Mouse (Mus musculus) heart, postnatal 36 days (tissue): Measurements from ENCODE around the gene Rgn. TPM values are rescaled to one million over a fixed set of nuclear protein-coding genes. Genes with fewer than 3 reads are reported as not detected.

ENCODE experiments used
- DNase-seq, 2 experiments: peaks; one replicate each; pipeline ENCODE4 v3.0.0; 2021 to 2022
- intact Hi-C: fragments of 180-260 bp; cut with DNase I; formaldehyde crosslinking; loops from one replicate; pipeline ENCODE4 v1.15.1; 2025
- total RNA-seq, 2 experiments: library from RNA; stranded (reverse); gene quantifications; 2 replicates each; pipeline ENCODE4 v1.2.3; 2021

The Rgn gene
- under 1 TPM; 0.31 to 0.38 TPM for total RNA-seq

DNA sequence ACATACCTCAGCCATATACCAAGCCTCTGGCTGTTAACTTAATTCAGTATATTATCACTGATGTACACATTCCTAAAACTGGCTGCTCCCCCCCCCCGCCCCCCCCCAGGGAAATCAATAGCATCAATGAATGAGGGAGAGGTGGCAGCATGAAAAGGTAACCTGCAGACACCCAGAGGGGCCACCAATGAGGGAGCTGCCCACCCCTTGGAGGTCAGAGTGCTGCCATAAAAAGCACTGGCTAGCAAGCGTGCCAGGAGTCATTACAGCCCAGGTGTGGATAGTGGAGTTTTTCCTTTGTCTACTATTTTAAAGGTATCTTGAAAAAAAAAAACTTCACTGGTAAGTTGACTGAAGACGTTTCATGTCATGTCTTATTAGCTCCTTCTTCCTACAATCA is at the start of gene Rgn:
Rgn (plus strand) TSS at position 256 of the 400 bp plus-strand sequence.
- DNase-seq: no peak
- intact Hi-C loops: no loop called here

DNA sequence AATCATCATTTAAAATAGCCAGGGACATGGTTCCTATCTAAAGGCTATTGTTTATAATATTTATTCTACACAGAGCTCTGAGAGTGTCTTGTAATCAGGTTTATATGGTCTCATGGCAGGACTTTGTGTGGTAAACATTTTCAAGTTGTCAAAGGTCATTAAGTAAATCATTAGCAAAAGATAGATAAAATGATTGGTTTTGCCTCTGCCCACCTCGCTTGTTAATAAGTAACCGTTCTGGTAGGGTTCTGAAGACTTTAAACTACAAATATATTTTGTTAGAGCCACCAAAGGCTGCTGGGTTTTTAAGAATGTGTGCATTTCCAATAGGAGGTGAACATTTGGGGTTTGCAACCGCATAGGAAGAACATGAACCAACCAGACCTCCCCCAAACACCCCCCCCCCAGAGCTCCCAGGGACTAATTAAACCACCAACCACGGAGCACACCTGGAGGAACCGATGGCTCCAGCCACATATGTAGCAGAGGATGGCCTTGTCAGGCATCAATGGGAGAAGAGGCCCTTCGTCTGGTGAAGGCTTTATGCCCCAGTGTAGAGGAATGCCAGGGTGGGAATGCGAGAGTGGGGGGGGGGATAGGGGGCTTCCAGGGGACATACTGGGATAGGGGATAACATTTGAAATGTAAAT is 29.2 kb upstream of the Rgn start:
- intact Hi-C loops: no loop called here
- DNase-seq: no peak

DNA sequence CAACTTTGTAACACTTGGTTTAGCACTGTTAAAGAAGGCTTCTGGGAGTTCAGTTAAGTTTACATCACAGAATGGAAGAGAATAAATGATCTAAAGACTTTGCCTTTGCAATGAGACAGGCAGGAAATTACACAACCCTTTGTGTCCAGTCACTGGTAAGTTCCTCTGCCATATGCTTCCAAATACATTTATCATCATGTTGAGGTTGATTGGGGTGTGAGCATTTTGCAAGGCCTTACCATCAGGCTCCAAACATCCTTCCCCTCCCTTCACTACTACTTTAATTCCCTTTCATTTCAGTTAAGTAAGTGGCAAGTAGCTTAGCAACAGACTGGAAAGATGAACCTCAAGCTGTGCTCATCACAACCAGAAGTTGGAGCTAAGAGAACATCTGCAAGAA is 28.0 kb upstream of the Rgn start:
- DNase-seq: no peak
- intact Hi-C loops: no loop called here

DNA sequence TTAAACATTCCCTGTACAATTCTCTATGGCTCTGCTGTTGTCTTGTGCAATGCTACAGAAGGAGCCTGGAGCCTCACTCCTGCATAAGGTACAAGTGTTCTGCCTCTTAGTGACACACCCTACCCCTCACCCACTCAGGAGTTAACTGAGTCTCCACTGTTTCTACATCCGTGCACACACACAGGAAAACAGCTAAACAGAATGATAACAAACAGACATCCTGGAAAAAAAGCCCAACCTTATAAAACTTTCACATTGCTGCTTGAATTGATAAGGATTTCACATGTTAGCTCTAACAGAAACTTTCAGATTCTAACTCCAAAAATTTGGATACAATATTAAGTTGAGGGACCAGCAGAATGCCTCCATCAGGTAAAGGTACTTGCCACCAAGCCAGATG is 17.0 kb upstream of the Rgn start:
- DNase-seq: no peak
- intact Hi-C loops: no loop called here

DNA sequence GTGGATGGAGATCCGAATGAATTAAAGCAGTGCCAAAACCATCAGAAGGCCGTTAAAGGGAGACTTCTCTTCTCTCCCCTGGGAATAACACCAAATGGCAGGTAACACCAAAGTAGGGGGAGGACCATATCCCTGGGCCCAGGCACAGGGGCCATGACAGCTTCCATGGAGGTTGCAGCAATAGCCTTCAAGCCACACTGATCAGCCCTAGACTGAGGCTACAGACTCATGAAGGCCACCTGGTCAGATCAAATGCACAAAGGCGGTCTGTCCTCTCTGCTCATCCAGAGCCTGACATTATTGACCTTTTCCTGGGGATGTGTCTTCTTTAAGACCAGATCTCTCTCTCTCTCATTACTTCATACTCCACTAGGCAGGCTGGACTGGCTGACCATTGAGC is 5.7 kb upstream of the Rgn start:
- intact Hi-C loops: no loop called here

DNA sequence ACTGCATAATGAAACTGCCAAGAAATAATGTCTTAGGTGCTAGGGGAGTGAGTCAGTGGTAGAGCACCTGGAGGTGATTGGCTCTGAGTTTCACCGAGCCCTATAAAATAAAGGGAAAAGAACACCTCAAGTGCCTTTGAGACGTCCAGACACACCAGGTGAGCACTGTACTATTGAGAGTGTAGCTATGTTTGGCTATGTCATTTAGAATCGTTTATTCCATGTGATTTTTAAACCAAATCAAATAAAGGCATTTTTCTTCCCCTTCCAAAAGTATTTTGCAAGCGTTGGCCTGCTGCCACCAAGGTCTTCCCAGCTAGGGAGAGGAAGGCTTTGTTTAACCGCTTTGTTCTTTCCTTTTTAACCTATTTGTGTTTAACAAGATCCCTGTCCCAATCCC is 2.0 kb upstream of the Rgn start:
- intact Hi-C loops: no loop called here
- peak in 1 of 2 experiments; percentile 15 for DNase-seq

More for the DNA sequence above, 5.7 kb upstream of the Rgn start:
- DNase-seq: no peak

DNA sequence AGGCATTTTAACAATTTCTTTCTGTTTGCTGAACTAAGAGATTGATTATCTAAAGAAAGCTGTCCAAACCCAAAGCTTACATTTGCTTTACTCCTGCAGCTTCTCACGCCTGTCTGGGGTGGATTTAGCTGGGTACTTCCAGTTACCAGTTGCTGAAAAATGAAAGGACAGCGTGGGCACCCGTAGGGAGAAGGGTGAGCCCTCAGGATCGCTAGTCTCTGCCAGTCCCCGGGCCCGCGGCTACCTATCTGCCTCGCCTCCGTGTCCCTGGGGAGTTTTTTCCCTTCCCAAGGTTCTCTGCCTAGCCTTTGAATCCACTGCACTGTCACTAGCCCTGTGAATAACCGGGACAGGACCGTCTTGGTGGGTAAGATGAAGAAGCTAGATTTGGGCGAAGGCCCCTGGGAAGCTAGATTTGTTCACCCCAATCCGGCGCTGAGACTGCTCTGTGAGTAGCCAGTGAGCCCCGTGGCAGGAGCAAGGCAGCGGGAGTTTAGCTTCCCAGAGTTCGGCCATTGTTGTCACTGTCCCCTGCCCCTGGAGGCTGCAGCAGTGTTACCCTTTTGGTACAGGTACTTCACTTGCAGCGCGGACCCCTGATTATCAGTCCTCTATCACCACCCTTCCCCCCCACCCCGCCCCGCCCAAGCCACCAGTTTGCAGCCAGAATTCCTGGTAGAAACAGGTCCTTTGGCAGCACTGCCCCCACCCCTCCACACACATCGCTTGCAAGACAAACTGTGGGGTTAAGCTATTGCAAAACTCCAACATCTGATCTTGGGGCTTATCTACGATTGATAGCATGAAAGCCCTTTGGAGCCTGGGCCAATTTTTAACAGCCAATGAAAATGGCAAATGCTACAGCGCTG is 1.3 kb upstream of the Rgn start:
- intact Hi-C loops: no loop called here

DNA sequence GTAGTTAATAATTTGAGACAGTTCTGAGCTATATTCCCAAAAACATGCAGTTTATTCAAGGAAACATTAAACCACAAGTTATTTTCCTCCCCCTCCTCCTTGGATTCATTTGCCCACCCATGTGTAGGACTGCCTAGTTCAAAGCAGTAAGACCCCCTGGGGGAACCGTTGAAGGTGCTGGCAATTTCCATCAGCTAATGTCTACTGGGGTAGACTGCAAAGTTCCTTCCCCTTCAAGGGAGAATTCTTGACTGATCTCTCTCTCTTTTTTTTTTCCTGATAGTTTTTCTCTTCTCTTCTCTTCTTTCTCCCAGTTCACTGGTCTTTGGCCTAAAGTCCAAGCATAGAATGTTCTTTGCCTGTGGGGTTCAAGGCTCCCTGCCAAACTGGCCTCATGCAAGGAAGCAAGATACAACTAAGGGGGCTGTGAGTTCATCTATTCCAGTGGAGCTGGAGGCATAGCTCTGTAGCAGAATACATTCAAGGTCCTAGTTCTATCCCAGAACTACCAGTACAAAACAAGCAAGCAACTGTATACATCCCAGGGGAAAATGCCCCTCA is 627 bp upstream of the Rgn start:
- intact Hi-C loops: no loop called here
- DNase-seq: no peak

More for the DNA sequence above, 1.3 kb upstream of the Rgn start:
- DNase-seq: peak; percentile 3 to 6

DNA sequence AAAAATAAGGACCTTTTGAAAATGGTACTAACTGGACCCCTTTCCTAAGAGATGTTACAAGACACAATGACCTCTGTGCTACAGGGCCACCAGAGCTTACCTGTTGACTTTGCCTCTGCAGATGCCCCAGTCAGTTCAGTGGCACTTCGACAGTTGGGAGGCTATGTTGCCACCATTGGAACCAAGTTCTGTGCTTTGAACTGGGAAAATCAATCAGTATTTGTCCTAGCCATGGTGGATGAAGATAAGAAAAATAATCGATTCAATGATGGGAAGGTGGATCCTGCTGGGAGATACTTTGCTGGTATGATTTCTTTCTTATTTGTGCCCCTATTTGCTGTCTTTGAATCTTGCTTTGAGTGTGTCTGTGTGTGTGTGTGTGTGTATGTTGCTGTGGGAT is 2.6 kb downstream of the Rgn start:
- intact Hi-C loops: no loop called here
- no peak for DNase-seq

DNA sequence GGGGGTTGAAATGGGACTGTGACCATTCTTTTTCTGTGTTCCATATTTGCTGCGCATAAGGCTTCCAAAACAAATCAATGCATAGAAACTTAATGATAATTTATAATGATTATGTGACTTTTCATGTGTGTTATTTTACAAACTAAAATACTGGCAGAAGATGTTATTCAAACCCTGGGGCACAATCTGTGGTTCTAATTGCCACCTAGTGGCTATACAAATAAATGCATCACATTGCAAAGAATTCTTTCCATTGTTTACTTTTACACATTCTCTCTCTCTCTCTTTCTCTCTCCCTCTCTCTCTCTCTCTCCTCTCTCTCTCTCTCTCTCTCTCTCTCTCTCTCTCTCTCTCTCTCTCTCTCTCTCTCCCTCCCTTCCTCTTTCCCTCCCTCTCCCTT is 12.3 kb downstream of the Rgn start:
- no peak for DNase-seq
- intact Hi-C loops: loop anchor here (10.0 kb wide), 2 partner anchors 197 to 227 kb away; partner anchors contain the start of gene Rp2

DNA sequence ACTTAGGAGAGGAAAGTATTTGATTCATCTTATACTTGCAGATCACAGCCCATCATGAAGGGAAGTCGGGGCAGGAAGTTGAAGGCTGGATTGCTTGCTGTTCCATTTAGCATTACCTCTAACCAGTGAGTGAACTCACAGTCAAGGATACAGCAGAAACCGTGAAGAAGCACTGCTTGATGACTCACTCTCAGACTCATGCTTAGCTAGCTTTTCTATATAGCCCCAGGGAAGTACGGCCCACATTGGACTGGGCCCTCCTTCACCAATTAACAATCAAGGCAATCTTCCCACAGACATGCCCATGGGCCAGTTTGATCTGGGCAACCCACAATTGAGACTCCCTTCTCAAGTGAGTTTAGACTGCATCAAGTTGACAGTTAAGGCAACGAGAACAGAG is 14.4 kb downstream of the Rgn start:
- no peak for DNase-seq
- intact Hi-C loops: loop anchor here (10.0 kb wide), 2 partner anchors 199 to 229 kb away; partner anchors contain the start of gene Rp2

DNA sequence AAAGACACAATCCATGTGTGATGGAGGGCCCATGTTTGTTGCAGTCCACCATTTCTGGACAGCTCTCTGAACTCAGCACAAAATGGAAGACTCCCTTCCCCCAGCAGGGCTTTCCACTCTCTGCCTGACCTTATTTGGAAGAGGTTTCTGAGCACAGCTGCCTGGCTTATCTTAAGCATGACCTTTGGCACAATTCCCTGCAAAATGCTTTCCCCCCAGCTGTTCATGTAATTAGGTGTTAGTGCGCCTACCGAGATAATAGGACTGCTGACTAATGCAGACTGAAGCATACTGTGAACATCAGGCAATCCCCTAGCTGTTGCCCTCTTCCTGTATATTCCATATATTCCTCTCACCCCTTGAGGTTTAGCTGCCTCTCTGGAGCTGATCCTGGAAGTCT is 21.4 kb downstream of the Rgn start:
- intact Hi-C loops: loop anchor here (10.0 kb wide), 1 partner anchor 146 kb away; the partner anchor contains the start of gene Jade3

DNA sequence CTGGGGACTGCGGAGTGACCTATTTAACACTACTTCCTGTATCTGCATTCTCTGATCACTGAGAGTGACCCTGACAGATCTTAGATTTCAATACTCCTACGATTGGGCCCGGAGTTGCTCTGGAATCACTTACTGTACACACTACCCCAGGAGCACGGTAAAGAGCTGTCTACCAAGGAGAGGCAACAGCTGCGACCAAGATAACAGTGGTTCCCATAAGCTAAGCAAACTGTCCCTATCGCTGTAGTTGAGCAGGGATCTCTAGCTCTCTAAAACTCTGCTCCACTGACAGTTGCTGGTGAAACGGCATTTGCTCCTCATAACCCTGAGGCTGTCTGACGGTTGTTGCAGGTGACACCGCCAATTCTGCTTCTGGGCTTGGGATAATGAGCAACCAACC is 23.1 kb downstream of the Rgn start:
- intact Hi-C loops: loop anchor here (10.0 kb wide), 1 partner anchor 148 kb away; the partner anchor contains the start of gene Jade3
- DNase-seq: no peak

More for the DNA sequence above, 21.4 kb downstream of the Rgn start:
- DNase-seq: peak; percentile 9 to 15

DNA sequence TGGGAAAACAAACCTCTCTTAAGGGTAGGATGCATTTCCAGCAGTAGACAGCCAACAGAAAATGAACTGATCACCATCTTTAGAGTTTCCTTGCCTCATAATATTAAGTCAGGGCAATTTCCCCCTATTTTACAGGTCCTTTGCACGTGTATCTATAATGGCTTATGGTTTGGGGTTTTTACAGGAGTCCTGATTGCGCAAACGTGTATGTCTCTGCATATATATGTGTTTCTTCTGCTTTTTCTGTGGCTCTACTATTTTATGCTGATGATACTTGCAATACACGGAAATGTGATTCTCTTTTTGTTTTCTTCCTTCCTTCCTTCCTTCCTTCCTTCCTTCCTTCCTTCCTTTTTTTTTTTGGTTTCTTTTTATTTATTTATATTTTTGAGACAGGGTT is 24.3 kb downstream of the Rgn start:
- no peak for DNase-seq
- intact Hi-C loops: loop anchor here (10.0 kb wide), 1 partner anchor 149 kb away; the partner anchor contains the start of gene Jade3

DNA sequence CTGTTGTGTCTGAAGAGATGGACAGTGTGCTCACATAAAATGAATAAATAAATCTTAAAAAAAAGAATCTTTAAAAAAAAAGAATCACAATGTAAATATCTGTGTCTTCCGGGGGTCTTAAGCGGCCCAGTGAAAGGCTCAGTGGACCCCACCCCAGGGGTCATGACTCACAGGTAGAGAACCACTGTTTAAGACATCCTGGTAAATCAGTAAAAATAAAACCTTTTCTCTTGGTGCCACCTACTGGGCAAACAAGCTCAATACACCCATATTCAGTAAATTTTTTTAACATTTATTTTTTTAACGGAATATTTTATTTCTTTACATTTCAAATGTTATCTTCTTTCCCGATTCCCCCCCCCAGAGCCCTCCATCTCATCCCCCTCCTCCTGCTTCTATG is 38.4 kb downstream of the Rgn start:
- intact Hi-C loops: loop anchor here (10.0 kb wide), 1 partner anchor 423 kb away; no protein-coding TSS in a partner anchor
- DNase-seq: peak in 1 of 2 experiments; percentile 4

DNA sequence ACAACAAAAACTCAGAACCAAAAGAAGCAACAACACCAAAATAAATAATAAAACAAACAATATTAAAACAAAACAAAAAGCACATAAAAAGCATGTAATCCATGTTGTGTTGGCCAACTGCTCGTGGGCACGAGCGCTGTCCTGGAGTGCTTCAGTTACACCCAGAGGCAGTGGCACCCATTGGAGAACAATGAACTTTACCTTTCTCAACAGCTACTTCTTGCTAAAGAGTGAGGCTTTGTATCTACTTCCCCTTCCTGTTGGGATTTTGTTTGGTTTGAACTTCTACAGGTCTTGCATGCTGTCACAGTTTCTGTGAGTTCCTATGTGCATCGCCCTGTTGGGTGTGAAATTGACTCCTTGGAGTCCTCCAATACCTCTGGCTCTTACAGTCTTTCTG is 58.9 kb downstream of the Rgn start:
- intact Hi-C loops: no loop called here
- no peak for DNase-seq

Other genes with a start within 250 kb of the Rgn start
- 10 to 100 TPM; 10.9 to 11.4 TPM for gene Rp2, start 185.3 kb upstream of the Rgn start, total RNA-seq
- gene Jade3, start 124.1 kb upstream of the Rgn start, total RNA-seq: 1 to 10 TPM; 1.8 to 2.7 TPM
- 10 to 100 TPM; 19.5 to 20.1 TPM for gene Rbm10, start 67.7 kb downstream of the Rgn start, total RNA-seq
- gene Ndufb11, start 67.8 kb downstream of the Rgn start, total RNA-seq: 100 to 1,000 TPM; 685 to 742 TPM
- gene Uba1, start 108.5 kb downstream of the Rgn start, total RNA-seq: 100 to 1,000 TPM; 220 to 228 TPM
- gene Cdk16, start 138.2 kb downstream of the Rgn start, total RNA-seq: 100 to 1,000 TPM; 128 to 142 TPM
- 1 to 10 TPM; 4.3 to 7.9 TPM for gene Usp11, start 154.1 kb downstream of the Rgn start, total RNA-seq
- 10 to 100 TPM; 84.2 to 87.9 TPM for gene Araf, start 248.0 kb downstream of the Rgn start, total RNA-seq